8 mouse cellular contexts compared by ENCODE assay signal in the genomic region with DNA sequence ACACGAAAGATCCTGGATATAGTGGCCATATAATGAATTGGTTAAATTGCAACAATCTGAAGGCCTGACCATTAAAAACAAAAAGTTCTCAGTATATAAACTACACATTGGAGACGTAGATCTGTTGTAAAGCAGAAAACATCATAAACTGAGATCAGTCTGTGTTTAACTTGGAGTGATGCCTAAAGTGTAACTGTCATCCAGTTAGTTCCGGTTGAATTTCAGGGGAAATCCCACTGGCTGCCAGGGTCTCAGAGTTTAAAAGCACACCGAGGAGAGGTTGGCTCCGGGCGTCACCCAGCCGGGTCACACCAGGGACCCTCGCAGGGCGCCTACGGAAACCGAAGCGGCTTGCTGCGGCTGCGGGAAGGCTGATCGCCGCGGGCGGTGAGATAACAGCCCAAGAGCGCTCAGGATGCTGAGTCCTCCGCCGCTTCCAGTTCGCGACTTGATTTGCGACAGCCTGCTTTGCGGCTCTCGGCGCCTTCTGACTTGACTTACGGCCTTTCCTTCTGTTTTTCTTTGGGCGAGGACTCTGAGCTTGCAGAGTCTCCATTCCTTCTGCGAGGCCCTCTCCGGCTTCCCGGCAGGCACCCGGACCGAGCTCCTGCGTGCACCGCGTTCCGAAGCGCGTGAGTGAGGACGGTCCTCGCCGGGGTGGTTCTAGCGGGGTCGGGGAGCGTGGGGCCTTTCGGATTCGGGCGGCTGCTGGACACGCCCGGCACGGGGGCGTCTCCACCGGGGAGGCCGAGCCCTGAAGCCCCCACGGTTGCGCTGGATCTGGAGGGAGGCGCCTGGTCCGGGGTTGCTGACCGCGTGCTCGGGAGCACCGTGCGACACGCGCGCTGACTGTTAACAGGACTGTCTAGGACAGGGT. TPM values are rescaled to one million over a fixed set of nuclear protein-coding genes. Genes with fewer than 3 reads are reported as not detected.
DNase-seq lines count a peak whose midpoint lies in the region; ATAC-seq and TF ChIP-seq lines count a peak whose summit lies in the region.

Rad52 (plus strand) TSS at position 495 of the 877 bp plus-strand sequence.

- peak within 1 kb of the TSS; percentile 96 for H3K27ac ChIP-seq in MEL (ENCODE audit: control insufficient read depth, low read depth, low read length)
- H3K27ac ChIP-seq in cerebellum, adult 2 months (ENCODE audit: insufficient read depth, low read length): peak within 1 kb of the TSS; percentile 96
- H3K27ac ChIP-seq in lung, embryonic 16.5 days (ENCODE audit: low read length): peak within 1 kb of the TSS; percentile 96

- H3K4me2 ChIP-seq in lung, embryonic 16.5 days (ENCODE audit: low read depth, low read length): peak within 1 kb of the TSS; percentile 86

- TF ChIP-seq POLR2A in MEL (IDR thresholded peaks at IDR 0.05; ENCODE audit: control insufficient read depth in 1 of 2, insufficient read depth in 1 of 2, low read depth in 1 of 2, low read length in 2 of 2, poor library complexity in 1 of 2): peak; percentile 72 to 86; a peak in 3 of 4 replicates
- TF ChIP-seq POLR2A in cerebellum, adult 2 months (IDR thresholded peaks at IDR 0.05; ENCODE audit: borderline replicate concordance, insufficient read depth, low read length): peak; percentile 84

- TF ChIP-seq RAD21 in MEL (IDR thresholded peaks at IDR 0.05; ENCODE audit: low read depth, low read length): no peak

- no peak for TF ChIP-seq CTCF in MEL (IDR thresholded peaks at IDR 0.05 in 2 of 3, conservative IDR thresholded peaks at IDR 0.05 in 1 of 3; ENCODE audit: control insufficient read depth in 1 of 3, insufficient read depth in 1 of 3, low read depth in 2 of 3, low read length in 3 of 3, poor library complexity in 1 of 3, severe bottlenecking in 1 of 3)
- TF ChIP-seq CTCF in cerebellum, adult 2 months (IDR thresholded peaks at IDR 0.05; ENCODE audit: borderline replicate concordance, insufficient read depth, low read depth, low read length): no peak

- no peaks in the 10 kb centered on the region for H3K9me3 ChIP-seq in MEL (replicated peaks; ENCODE audit: insufficient read depth, low read length)
- H3K9me3 ChIP-seq in lung, embryonic 16.5 days (ENCODE audit: control insufficient read depth, low read length): no peaks in the 10 kb centered on the region

- H3K36me3 ChIP-seq in MEL (ENCODE audit: control insufficient read depth in 1 of 2, insufficient read depth in 2 of 2, low read length in 2 of 2): peaks cover 0 to 13% of the 10 kb centered on the region in 2 experiments; a peak in 2 of 4 replicates
- no peaks in the 10 kb centered on the region for H3K36me3 ChIP-seq in lung, embryonic 16.5 days (ENCODE audit: control insufficient read depth, insufficient read depth, low read length)

- peak within 1 kb of the TSS; percentile 95 for H3K9ac ChIP-seq in MEL (ENCODE audit: control insufficient read depth, low read depth, low read length, poor library complexity, severe bottlenecking)
- peak within 1 kb of the TSS; percentile 99 for H3K9ac ChIP-seq in lung, embryonic 16.5 days (ENCODE audit: low read length)

- H3K79me2 ChIP-seq in MEL (ENCODE audit: control insufficient read depth, insufficient read depth, low read length, poor library complexity): peaks cover 31% of the 10 kb centered on the region

- WGBS in cerebellum, adult 2 months: under 1% methylated on average over 67 of the region's 67 CpGs
- 1% methylated on average over 67 of the region's 67 CpGs for WGBS in lung, embryonic 16.5 days

- TF ChIP-seq EP300 in MEL (IDR thresholded peaks at IDR 0.05; ENCODE audit: low read depth in 1 of 2, low read length in 2 of 2): peak in 1 of 2 experiments; percentile 10; a peak in 2 of 4 replicates

- H3K4me3 ChIP-seq in MEL (ENCODE audit: control insufficient read depth in 1 of 2, insufficient read depth in 1 of 2, low read depth in 2 of 2, low read length in 2 of 2): peak within 1 kb of the TSS; percentile 71 to 77
- H3K4me3 ChIP-seq in cerebellum, adult 2 months (replicated peaks; ENCODE audit: insufficient read depth, low read depth, low read length): peak within 1 kb of the TSS; percentile 90
- peak within 1 kb of the TSS; percentile 92 for H3K4me3 ChIP-seq in lung, embryonic 16.5 days (ENCODE audit: low read length)

- H3K27me3 ChIP-seq in MEL (ENCODE audit: control insufficient read depth in 1 of 2, insufficient read depth in 2 of 2, low read length in 2 of 2): no peaks in the 10 kb centered on the region
- no peaks in the 10 kb centered on the region for H3K27me3 ChIP-seq in cerebellum, adult 2 months (ENCODE audit: control insufficient read depth, insufficient read depth, low read length)
- no peaks in the 10 kb centered on the region for H3K27me3 ChIP-seq in lung, embryonic 16.5 days (ENCODE audit: control insufficient read depth, insufficient read depth, low read depth, low read length)

- peaks cover 2 to 3% of the 10 kb centered on the region in 2 experiments; a peak in 3 of 4 replicates for H3K4me1 ChIP-seq in MEL (ENCODE audit: control insufficient read depth in 1 of 2, insufficient read depth in 2 of 2, low read length in 2 of 2)
- peaks cover 3% of the 10 kb centered on the region for H3K4me1 ChIP-seq in cerebellum, adult 2 months (ENCODE audit: control insufficient read depth, insufficient read depth, low read length)
- H3K4me1 ChIP-seq in lung, embryonic 16.5 days (replicated peaks; ENCODE audit: control insufficient read depth, insufficient read depth, low read length): peaks cover 4% of the 10 kb centered on the region

- ATAC-seq in hematopoietic stem cell, adult 5-6 weeks (replicated peaks in 1 of 2; ENCODE audit: insufficient read depth in 1 of 2, low FRiP score in 2 of 2, low TSS enrichment in 1 of 2, low read depth in 1 of 2, poor library complexity in 2 of 2, severe bottlenecking in 2 of 2): peak; percentile 75 to 94
- peak; percentile 88 for ATAC-seq in lung, embryonic 16.5 days (ENCODE audit: low read depth)

- DNase-seq in MEL (ENCODE audit: low read depth, low spot score): peak; percentile 96
- peak; percentile 93 for DNase-seq in cerebellum, adult 2 months
- DNase-seq in forelimb bud, embryonic 11.5 days (ENCODE audit: low read depth, low spot score): peak; percentile 86
- DNase-seq in layer of hippocampus, adult 9-10 months (ENCODE audit: low spot score): peak; percentile 77
- peak; percentile 63 for DNase-seq in ovary, postnatal 10 days (ENCODE audit: low spot score)
- DNase-seq in thymus, postnatal 10 days (ENCODE audit: low spot score in 2 of 2): peak; percentile 76 to 81

TF ChIP-seq in MEL, 35 proteins besides CTCF, POLR2A, EP300 and RAD21 (continues in another document):
- TF ChIP-seq MYC (IDR thresholded peaks at IDR 0.05; ENCODE audit: low read depth, low read length) (peak; percentile 71), MYB (IDR thresholded peaks at IDR 0.05; ENCODE audit: low read depth, low read length) (peak; percentile 57), MEF2A (IDR thresholded peaks at IDR 0.05; ENCODE audit: extremely low read depth, insufficient replicate concordance, low read depth, low read length, poor library complexity, severe bottlenecking) (no peak), ZC3H11A (IDR thresholded peaks at IDR 0.05; ENCODE audit: low read depth, low read length) (no peak), GABPA (IDR thresholded peaks at IDR 0.05; ENCODE audit: low read depth, low read length) (no peak), MAZ (IDR thresholded peaks at IDR 0.05; ENCODE audit: low read depth, low read length) (peak; percentile 55; the same call in 1 of the 2 replicates), USF1 (IDR thresholded peaks at IDR 0.05; ENCODE audit: low read depth, low read length) (no peak), POLR2AphosphoS5 (IDR thresholded peaks at IDR 0.05; ENCODE audit: borderline replicate concordance, low read depth, low read length) (no peak), UBTF (IDR thresholded peaks at IDR 0.05; ENCODE audit: borderline replicate concordance, insufficient read depth, low read depth, low read length) (no peak), NRF1 (IDR thresholded peaks at IDR 0.05; ENCODE audit: insufficient read depth, low read depth, low read length, poor library complexity, severe bottlenecking) (no peak), ZKSCAN1 (IDR thresholded peaks at IDR 0.05; ENCODE audit: low read depth, low read length) (no peak), E2F4 (IDR thresholded peaks at IDR 0.05; ENCODE audit: borderline replicate concordance, low read depth, low read length) (no peak), NELFE (IDR thresholded peaks at IDR 0.05; ENCODE audit: low read depth, low read length) (peak; percentile 86), ELF1 (IDR thresholded peaks at IDR 0.05; ENCODE audit: low read depth, low read length) (peak; percentile 56; the same call in 1 of the 2 replicates), HCFC1 (IDR thresholded peaks at IDR 0.05; ENCODE audit: low read depth, low read length) (peak; percentile 92), ETS1 (IDR thresholded peaks at IDR 0.05; ENCODE audit: low read depth, low read length) (no peak; the same call in 1 of the 2 replicates), MXI1 (IDR thresholded peaks at IDR 0.05; ENCODE audit: low read depth, low read length) (peak; percentile 82), MAFK (IDR thresholded peaks at IDR 0.05; ENCODE audit: borderline replicate concordance, low read depth, low read length) (no peak), POLR2AphosphoS2 (IDR thresholded peaks at IDR 0.05; ENCODE audit: low read length) (peak; percentile 82; the same call in 1 of the 2 replicates), ZMIZ1 (IDR thresholded peaks at IDR 0.05; ENCODE audit: low read depth, low read length) (peak; percentile 95), CHD2 (IDR thresholded peaks at IDR 0.05; ENCODE audit: low read length) (no peak), TBP (IDR thresholded peaks at IDR 0.05; ENCODE audit: low read depth, low read length) (peak; percentile 92), MAX (IDR thresholded peaks at IDR 0.05; ENCODE audit: low read length) (peak; percentile 67), SIN3A (IDR thresholded peaks at IDR 0.05; ENCODE audit: low read length) (peak; percentile 81), CHD1 (IDR thresholded peaks at IDR 0.05; ENCODE audit: low read depth, low read length) (peak; percentile 57; the same call in 1 of the 2 replicates), USF2 (IDR thresholded peaks at IDR 0.05; ENCODE audit: borderline replicate concordance in 1 of 2, insufficient read depth in 1 of 2, low read depth in 1 of 2, low read length in 2 of 2) (no peak), SMC3 (IDR thresholded peaks at IDR 0.05; ENCODE audit: low read depth, low read length) (no peak; the same call in 1 of the 2 replicates)

RNA-seq across cellular contexts. Expression of gene Rad52, which starts in this region (rescaled TPM):
- 11.1 and 13.5 TPM in 2 replicates for total RNA-seq in MEL (2012; rRNA removed)
- 10 to 100 TPM in 1 of 2 experiments, not detected in 1; 19.1 TPM for polyA plus RNA-seq in MEL (2012; ENCODE audit: insufficient read depth in 1 of 2, insufficient read length in 2 of 2, low read depth in 1 of 2, low replicate concordance in 2 of 2, missing spikeins in 1 of 2)
- polyA plus RNA-seq in cerebellum, adult 2 months (2012; rRNA removed): 62.6 and 65.1 TPM in 2 replicates
- 12.2 and 36.2 TPM in 2 replicates for total RNA-seq in hematopoietic stem cell, adult 5-6 weeks (2017)
- 20.3 and 24.3 TPM in 2 replicates for polyA plus RNA-seq in lung, embryonic 16.5 days (2015; fragmentation: Nextera tagmentation; extraction: Ambion mirVana)

Comparison
In these comparisons a context has a peak if more than half of its experiments do, and no peak if none do; other contexts are left out.
1. Peak in every context shown above with its lines: DNase-seq, ATAC-seq, H3K4me3 ChIP-seq and H3K27ac ChIP-seq.